Mouse (Mus musculus) kidney, postnatal 0 days (tissue): ENCODE results near the gene Gtse1. TPM values are rescaled to one million over a fixed set of nuclear protein-coding genes. Genes with fewer than 3 reads are reported as not detected.

ENCODE experiments used
- ATAC-seq: fragments of 200-750 bp; cut with Nextera tagmentation; replicated peaks from 2 replicates; pipeline ENCODE4 v1.8.0; 2017; ENCODE audit warnings: low read depth, moderate number of reproducible peaks, moderate TSS enrichment, moderate library complexity; ENCODE audit not compliant: low FRiP score
- DNase-seq: peaks from one replicate; pipeline ENCODE4 v3.0.0-alpha.2; 2016; ENCODE audit warnings: low spot score
- H3K27ac ChIP-seq: fragments of 300-500 bp; sonication (generic); 2 replicates; pipeline ENCODE4 v1.5.1; 2014; ENCODE audit warnings: mild to moderate bottlenecking
- H3K27me3 ChIP-seq: fragments of 300-500 bp; sonication (generic); 2 replicates; pipeline ENCODE4 v1.6.1; 2014; ENCODE audit warnings: low read length, mixed read lengths; ENCODE audit not compliant: insufficient read depth
- H3K36me3 ChIP-seq: fragments of 300-500 bp; sonication (generic); 2 replicates; pipeline ENCODE4 v1.6.1; 2014; ENCODE audit warnings: low read length, mixed read lengths; ENCODE audit not compliant: insufficient read depth
- H3K4me1 ChIP-seq: fragments of 300-500 bp; sonication (generic); replicated peaks from 2 replicates; pipeline ENCODE4 v1.6.1; 2014; ENCODE audit warnings: antibody characterized with exemption, low read length, mixed read lengths; ENCODE audit not compliant: insufficient read depth
- H3K4me2 ChIP-seq: fragments of 300-500 bp; sonication (generic); 2 replicates; pipeline ENCODE4 v1.6.1; 2014; ENCODE audit warnings: mild to moderate bottlenecking, low read length, moderate library complexity, mixed read lengths
- H3K4me3 ChIP-seq: fragments of 300-500 bp; sonication (generic); replicated peaks from 2 replicates; pipeline ENCODE4 v1.5.1; 2014; ENCODE audit warnings: low read depth, low read length
- H3K9ac ChIP-seq: fragments of 300-500 bp; sonication (generic); 2 replicates; pipeline ENCODE4 v1.6.1; 2014; ENCODE audit warnings: low read depth, low read length
- H3K9me3 ChIP-seq: fragments of 300-500 bp; sonication (generic); replicated peaks from 2 replicates; pipeline ENCODE4 v1.6.1; 2016; ENCODE audit warnings: low read length, inconsistent platforms, mixed read lengths
- CTCF ChIP-seq: IDR thresholded peaks from 2 replicates; pipeline ENCODE4 v1.5.1; 2016; ENCODE audit warnings: antibody characterized with exemption, low read depth, mild to moderate bottlenecking, moderate library complexity
- WGBS: fragments of 180-500 bp; shearing (Covaris S2); extraction: QIAGEN DNeasy Blood & Tissue Kit; methylation state at CpG from one replicate; pipeline ENCODE4 v1.1.7; 2014; 5-methylcytosine and 5-hydroxymethylcytosine counted together
- polyA plus RNA-seq: library from polyadenylated mRNA; unstranded; fragments of >200 nt; fragmentation: Nextera tagmentation; extraction: Ambion mirVana; gene quantifications from 2 replicates; pipeline ENCODE4 v1.2.1, GENCODE M21; 2015

Gtse1 gene
- polyA plus RNA-seq, 1 experiment from 2014 or later = 11.4 TPM

- Histone ChIP-seq H3K9ac (peak overlapping the region; percentile 59), H3K9me3 (no peaks in the 10 kb centered on the region), H3K4me1 (0 out of 2 replicates have a peak, but pooled peaks cover 3% of the 10 kb centered on the region), H3K4me3 (peak overlapping the region; percentile 50), H3K27me3 (no peaks in the 10 kb centered on the region), H3K27ac (no peak overlapping the region), H3K4me2 (peak overlapping the region; percentile 72), H3K36me3 (no peaks in the 10 kb centered on the region)
- no peak for DNase-seq
- TF ChIP-seq CTCF = no peak
- ATAC-seq = no peak
- WGBS = 47% methylated on average over 8 of the region's 8 CpGs
Measured at GRCm38 (mm10) chr15:85832599-85832998, 26.9 kb upstream of the Gtse1 start.

DNA sequence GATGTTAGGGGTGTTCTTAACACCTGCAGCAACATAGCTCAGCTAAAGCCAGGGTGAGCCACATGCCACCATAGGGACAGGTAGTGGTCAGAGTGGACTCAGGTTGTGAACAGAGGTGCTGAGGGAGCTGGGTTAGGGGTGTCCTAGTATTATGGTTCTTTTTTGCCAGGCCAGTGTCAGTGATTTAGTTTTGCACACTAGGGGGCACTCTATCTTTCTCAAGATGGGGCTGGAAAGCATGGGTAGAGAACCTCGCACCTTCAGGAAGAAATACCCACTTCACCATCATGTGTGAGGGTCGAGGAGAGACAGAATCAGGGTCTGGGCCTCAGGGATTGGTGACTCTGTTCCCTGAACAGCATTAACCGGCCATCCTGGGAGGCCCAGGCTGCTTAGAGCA lies 24.2 kb upstream of the Gtse1 start:
- WGBS = 58% methylated on average over 3 of the region's 3 CpGs

GRCm38 (mm10) chr15:85836887-85837286 lies 22.7 kb upstream of the Gtse1 start:
- 99% methylated on average over 5 of the region's 5 CpGs for WGBS
- ATAC-seq (no peak), DNase-seq (no peak)
- 0 out of 2 replicates have a peak, but pooled peaks cover 1% of the 10 kb centered on the region for H3K4me1 ChIP-seq
- no peaks in the 10 kb centered on the region for H3K27me3 ChIP-seq
- TF ChIP-seq CTCF = no peak
- no peak overlapping the region for H3K4me3 ChIP-seq
- no peaks in the 10 kb centered on the region for H3K36me3 ChIP-seq
- no peaks in the 10 kb centered on the region for H3K9me3 ChIP-seq
- no peak overlapping the region for H3K27ac ChIP-seq
- H3K4me2 ChIP-seq = no peak overlapping the region
- no peak overlapping the region for H3K9ac ChIP-seq

More for the DNA sequence above, 24.2 kb upstream of the Gtse1 start:
- Histone ChIP-seq H3K9ac (no peak overlapping the region), H3K27ac (no peak overlapping the region), H3K4me3 (no peak overlapping the region), H3K4me1 (0 out of 2 replicates have a peak, but pooled peaks cover 3% of the 10 kb centered on the region), H3K4me2 (no peak overlapping the region), H3K36me3 (no peaks in the 10 kb centered on the region), H3K27me3 (no peaks in the 10 kb centered on the region), H3K9me3 (no peaks in the 10 kb centered on the region)
- peak; percentile 38; the same call in 1 of the 2 replicates for TF ChIP-seq CTCF
- no peak for ATAC-seq
- DNase-seq = no peak

DNA sequence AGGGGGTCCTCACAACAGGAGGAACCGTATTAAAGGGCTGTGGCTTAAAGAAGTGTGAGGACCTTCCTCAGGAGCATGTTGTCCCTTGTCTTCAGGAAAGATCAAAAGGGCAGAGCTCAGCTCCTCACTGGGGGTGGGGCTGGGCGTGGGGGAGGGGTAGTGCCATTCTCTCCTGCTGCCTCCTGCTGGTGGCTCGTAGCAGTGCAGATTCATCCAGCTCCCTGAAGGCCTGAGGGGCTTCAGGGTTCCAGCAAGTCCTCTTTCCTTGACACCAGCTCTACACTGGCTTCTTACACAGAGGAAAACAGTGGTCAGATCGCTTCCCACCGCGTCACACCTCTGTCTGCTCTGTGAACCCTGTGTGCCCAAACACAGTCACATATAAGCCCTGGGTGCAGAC lies 18.6 kb upstream of the Gtse1 start:
- Histone ChIP-seq H3K9ac (no peak overlapping the region), H3K9me3 (no peaks in the 10 kb centered on the region), H3K27ac (no peak overlapping the region), H3K4me3 (no peak overlapping the region), H3K4me1 (no peaks in the 10 kb centered on the region), H3K36me3 (no peaks in the 10 kb centered on the region), H3K27me3 (no peaks in the 10 kb centered on the region), H3K4me2 (no peak overlapping the region)
- peak; percentile 59 for TF ChIP-seq CTCF
- no peak for ATAC-seq
- 47% methylated on average over 6 of the region's 6 CpGs for WGBS
- no peak for DNase-seq

- Histone ChIP-seq H3K27me3 (no peaks in the 10 kb centered on the region), H3K4me2 (no peak overlapping the region), H3K36me3 (no peaks in the 10 kb centered on the region), H3K27ac (no peak overlapping the region), H3K9me3 (no peaks in the 10 kb centered on the region), H3K4me1 (no peaks in the 10 kb centered on the region), H3K4me3 (no peak overlapping the region), H3K9ac (no peak overlapping the region)
- 78% methylated on average over 5 of the region's 5 CpGs for WGBS
- ATAC-seq = no peak
- DNase-seq = no peak
- no peak for TF ChIP-seq CTCF
Measured at GRCm38 (mm10) chr15:85841796-85842360, 17.7 kb upstream of the Gtse1 start.

GRCm38 (mm10) chr15:85845071-85845470 lies 14.5 kb upstream of the Gtse1 start:
- no peak overlapping the region for H3K4me2 ChIP-seq
- no peaks in the 10 kb centered on the region for H3K9me3 ChIP-seq
- H3K36me3 ChIP-seq = no peaks in the 10 kb centered on the region
- DNase-seq (no peak), ATAC-seq (no peak)
- H3K4me1 ChIP-seq = no peaks in the 10 kb centered on the region
- H3K27me3 ChIP-seq = no peaks in the 10 kb centered on the region
- H3K9ac ChIP-seq = no peak overlapping the region
- H3K4me3 ChIP-seq = no peak overlapping the region
- no peak overlapping the region for H3K27ac ChIP-seq
- no peak for TF ChIP-seq CTCF
